Mouse (Mus musculus): ENCODE measurements around the gene Nat8f4.

DNA sequence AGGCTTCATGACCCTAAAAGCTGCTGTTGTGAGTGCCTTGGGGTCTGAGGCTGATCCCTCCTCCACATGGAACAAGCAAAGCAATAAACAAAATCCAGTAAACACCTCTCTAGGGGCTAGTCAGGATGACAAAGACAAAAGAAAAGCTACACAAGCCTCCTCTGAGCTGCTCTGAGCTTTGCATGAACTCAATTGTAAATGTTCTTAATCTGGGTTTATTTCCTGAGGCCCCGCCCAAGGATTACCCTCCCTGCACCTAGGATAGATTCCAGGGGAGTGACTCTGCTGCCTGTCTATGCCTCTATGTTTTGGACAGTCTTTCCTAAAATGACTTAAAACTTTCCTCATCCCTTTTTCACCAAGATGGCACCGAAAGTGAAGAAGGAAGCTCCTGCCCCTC is 15.7 kb downstream of the Nat8f4 start:
- TF ChIP-seq CTCF (IDR thresholded peaks at IDR 0.05; ENCODE audit: insufficient read depth, low read depth, low read length) (no peak), POLR2A (IDR thresholded peaks at IDR 0.05; ENCODE audit: insufficient read depth, low read depth, low read length) (no peak)
